Mouse (Mus musculus) liver, adult 2 months (tissue): ENCODE measurements around the gene Pgs1. TPM values are rescaled to one million over a fixed set of nuclear protein-coding genes. Genes with fewer than 3 reads are reported as not detected.

Source experiments
- DNase-seq: peaks from one replicate; pipeline ENCODE4 v3.0.0-alpha.2; 2011; ENCODE audit warnings: low read depth, low spot score; ENCODE audit errors: extremely low read depth
- H3K27ac ChIP-seq: fragments of 200-500 bp; replicated peaks from 2 replicates; pipeline ENCODE4 v1.5.1; 2012; ENCODE audit warnings: low read depth, mild to moderate bottlenecking, control low read depth, inconsistent platforms, low read length; ENCODE audit not compliant: insufficient read depth
- H3K27me3 ChIP-seq: fragments of 200-500 bp; 2 replicates; pipeline ENCODE4 v1.6.1; 2012; ENCODE audit warnings: mild to moderate bottlenecking, moderate library complexity, low read length, inconsistent platforms; ENCODE audit not compliant: control insufficient read depth, insufficient read depth
- H3K36me3 ChIP-seq: fragments of 200-500 bp; 2 replicates; pipeline ENCODE4 v1.6.1; 2012; ENCODE audit warnings: low read length, inconsistent platforms; ENCODE audit not compliant: control insufficient read depth, insufficient read depth
- H3K4me1 ChIP-seq: fragments of 200-500 bp; 2 replicates; pipeline ENCODE4 v1.6.1; 2011; ENCODE audit warnings: low read length; ENCODE audit not compliant: control insufficient read depth, insufficient read depth
- H3K4me3 ChIP-seq: fragments of 200-500 bp; 2 replicates; pipeline ENCODE4 v1.5.1; 2011; ENCODE audit warnings: low read depth, mild to moderate bottlenecking, control low read depth, low read length, moderate library complexity; ENCODE audit not compliant: insufficient read depth
- H3K79me2 ChIP-seq: fragments of 200-500 bp; 2 replicates; pipeline ENCODE4 v1.6.1; 2012; ENCODE audit warnings: inconsistent platforms, mild to moderate bottlenecking, low read length, moderate library complexity; ENCODE audit not compliant: control insufficient read depth, insufficient read depth
- H3K9ac ChIP-seq: fragments of 200-500 bp; 2 replicates; pipeline ENCODE4 v1.6.1; 2012; ENCODE audit warnings: low read depth, mild to moderate bottlenecking, control low read depth, inconsistent platforms, low read length
- CTCF ChIP-seq: fragments of 200-500 bp; IDR thresholded peaks from 2 replicates; pipeline ENCODE4 v1.5.1; 2011; ENCODE audit warnings: low read depth, low read length, control low read depth
- POLR2A ChIP-seq: fragments of 200-500 bp; IDR thresholded peaks from 2 replicates; pipeline ENCODE4 v1.6.1; 2011; ENCODE audit warnings: low read length, control low read depth; ENCODE audit not compliant: insufficient read depth; ENCODE audit errors: extremely low read depth
- WGBS: fragments of 180-500 bp; shearing (Covaris S2); methylation state at CpG from one replicate; pipeline ENCODE4 v1.1.7; 2018; 5-methylcytosine and 5-hydroxymethylcytosine counted together
- polyA plus RNA-seq: library from polyadenylated mRNA; depleted of rRNA; stranded (reverse); fragments of >200 nt; gene quantifications from 2 replicates; pipeline ENCODE4 v1.2.3, GENCODE M21; 2012
- total RNA-seq: library from RNA; depleted of rRNA; stranded (reverse); fragments of >200 nt; gene quantifications from 2 replicates; pipeline ENCODE4 v1.2.3, GENCODE M21; 2014

Gene Pgs1
- total and polyA plus RNA-seq, 2 experiments, result 4.7 to 22.1 TPM

DNA sequence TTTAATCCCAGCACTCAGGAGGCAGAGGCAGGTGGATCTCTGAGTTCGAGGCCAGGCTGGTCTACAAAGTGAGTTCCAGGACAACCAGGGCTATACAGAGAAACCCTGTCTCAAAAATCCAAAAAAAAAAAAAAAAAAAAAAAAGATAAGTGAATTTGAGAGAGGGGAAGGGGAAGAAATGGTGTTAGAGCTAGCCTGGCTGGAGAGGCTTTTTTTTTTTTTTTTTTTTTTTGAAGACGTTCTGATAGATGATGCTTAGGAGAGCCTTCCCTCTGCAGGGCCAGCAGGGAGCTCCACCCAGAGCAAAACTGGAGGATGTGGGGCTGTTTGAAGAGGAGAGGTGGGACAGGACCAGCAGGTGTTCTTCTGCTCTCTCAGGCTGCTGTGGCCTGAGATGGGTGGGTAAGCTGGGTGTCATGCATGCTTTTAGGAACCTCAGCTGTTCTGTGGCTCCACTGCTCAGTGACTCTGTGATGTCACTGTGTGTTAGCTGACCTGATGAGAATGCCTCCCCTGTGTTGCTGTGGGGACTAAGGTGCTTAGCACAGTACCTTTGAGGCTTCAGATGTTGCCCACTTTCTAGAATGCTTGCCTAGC, 14.3 kb upstream of the Pgs1 start:
- DNase-seq, result no peak
- TF ChIP-seq POLR2A (no peak), CTCF (no peak)
- WGBS, result 77% methylated on average over 2 of the region's 2 CpGs
- H3K9ac ChIP-seq, result no peak overlapping the region
- peaks cover 15% of the 10 kb centered on the region for H3K4me1 ChIP-seq
- H3K27ac ChIP-seq, result no peak overlapping the region
- peaks cover 21% of the 10 kb centered on the region for H3K79me2 ChIP-seq
- no peaks in the 10 kb centered on the region; the same call in 1 of the 2 replicates for H3K36me3 ChIP-seq
- H3K27me3 ChIP-seq, result no peaks in the 10 kb centered on the region
- no peak overlapping the region for H3K4me3 ChIP-seq

DNA sequence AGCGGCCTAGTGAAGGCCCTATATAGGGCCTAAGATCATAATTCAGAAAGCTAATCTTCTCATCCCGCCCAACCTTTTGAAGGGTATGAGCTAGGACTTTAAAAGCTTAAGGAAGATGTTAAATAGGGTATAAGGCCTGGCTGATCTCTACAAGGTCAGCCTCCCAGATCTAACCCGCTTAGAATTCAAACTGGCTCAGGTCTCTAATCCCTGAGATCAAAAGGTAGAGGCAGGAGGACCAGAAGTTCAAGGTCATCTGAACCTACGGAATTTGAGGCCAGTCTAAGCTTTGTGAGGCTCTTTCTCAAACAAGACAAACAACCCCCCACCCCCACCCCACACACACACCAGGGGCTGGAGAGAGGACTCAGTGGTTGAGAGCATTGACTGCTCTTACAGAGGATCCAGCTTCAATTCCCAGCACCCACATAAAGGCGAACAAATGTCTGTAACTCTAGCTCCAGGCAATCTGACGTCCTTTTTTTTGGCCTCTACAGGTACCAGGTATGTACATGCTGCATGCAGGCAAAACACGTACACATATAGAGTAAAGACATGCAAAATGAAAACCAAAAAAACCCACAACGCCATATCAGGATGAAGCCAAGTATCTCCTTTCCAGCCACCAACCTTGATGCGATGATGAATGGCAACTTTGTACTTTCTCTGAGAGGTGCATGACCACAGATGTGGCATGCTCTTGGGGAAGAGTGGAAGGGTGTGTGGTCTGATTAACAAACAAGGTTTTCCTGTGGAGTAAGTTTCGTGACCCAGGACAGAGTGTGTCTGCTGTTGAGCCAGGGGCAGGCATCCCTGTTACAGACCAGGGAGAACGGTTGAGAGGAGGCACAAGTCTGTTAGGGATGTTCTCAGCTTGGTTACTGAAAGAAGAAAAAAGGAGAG, 13.2 kb upstream of the Pgs1 start:
- H3K4me1 ChIP-seq, result peaks cover 5% of the 10 kb centered on the region; the same call in 1 of the 2 replicates
- H3K79me2 ChIP-seq, result peaks cover 10% of the 10 kb centered on the region
- H3K27me3 ChIP-seq, result no peaks in the 10 kb centered on the region
- H3K4me3 ChIP-seq, result no peak overlapping the region
- H3K36me3 ChIP-seq, result no peaks in the 10 kb centered on the region
- 86% methylated on average over 11 of the region's 11 CpGs for WGBS
- H3K27ac ChIP-seq, result no peak overlapping the region
- H3K9ac ChIP-seq, result no peak overlapping the region
- DNase-seq, result no peak
- TF ChIP-seq POLR2A (no peak), CTCF (no peak)

DNA sequence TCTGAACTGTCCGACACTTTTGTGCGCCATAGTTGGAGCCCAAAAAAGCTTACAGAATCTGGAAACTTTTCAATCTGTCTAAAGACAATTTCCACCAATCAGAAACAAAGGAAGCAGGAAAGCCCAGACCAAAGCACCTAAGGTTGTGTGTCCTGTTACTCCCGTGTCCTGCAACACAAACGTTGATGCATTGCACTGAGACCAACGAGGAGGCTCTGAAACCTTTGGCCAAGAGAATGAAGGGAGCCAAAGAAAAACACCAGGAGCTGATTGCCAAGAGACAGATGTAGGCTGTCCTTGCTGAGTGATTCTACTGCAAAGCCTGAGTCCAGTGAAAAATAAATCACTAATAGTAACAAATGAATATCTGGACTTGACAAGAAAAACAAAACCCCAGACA, 12.5 kb upstream of the Pgs1 start:
- Histone ChIP-seq H3K36me3 (no peaks in the 10 kb centered on the region), H3K79me2 (peaks cover 4% of the 10 kb centered on the region; the same call in 1 of the 2 replicates), H3K4me3 (no peak overlapping the region), H3K4me1 (peaks cover 5% of the 10 kb centered on the region; the same call in 1 of the 2 replicates), H3K27me3 (no peaks in the 10 kb centered on the region), H3K9ac (no peak overlapping the region), H3K27ac (no peak overlapping the region)
- no peak for DNase-seq
- TF ChIP-seq CTCF (no peak), POLR2A (no peak)
- 49% methylated on average over 5 of the region's 5 CpGs for WGBS

DNA sequence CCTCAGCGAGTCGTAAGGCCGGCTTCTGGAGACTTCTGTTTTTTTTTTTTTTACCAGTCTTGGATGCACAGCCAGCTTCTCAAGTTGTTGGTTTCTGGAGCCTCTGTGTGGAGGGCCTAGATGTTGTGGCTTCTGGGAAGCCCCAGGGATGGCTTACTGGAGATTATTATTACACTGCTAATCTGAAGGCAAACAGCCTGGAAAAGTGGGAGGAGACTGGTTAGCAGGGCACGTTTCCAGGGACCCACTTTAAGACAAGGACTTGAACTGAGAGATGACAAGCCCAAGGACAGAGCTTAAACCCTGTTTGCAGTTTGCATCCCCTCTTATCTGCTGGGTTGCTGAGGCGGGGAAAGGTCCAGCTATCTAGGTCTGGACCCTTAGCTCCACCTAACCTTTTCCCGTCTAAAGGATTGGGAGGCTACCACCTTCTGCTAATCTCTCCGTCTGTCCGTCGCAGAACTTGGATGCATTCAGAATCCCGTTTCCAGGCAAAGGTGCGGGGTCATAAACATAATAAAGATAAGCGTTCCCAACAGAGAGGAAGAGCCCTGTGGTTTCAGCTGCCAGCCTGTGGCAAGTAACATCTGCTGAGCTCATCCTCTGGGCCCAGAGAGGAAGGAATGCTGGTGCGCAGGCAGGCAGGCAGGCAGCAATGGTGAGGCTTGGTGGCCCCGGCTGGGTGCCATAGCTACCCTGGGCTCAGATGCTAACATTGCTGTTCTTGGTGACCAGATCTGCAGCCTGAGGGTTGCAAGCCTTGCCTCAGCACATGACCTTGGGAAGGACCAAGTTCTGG, 11.6 kb upstream of the Pgs1 start:
- Histone ChIP-seq H3K27ac (no peak overlapping the region), H3K9ac (no peak overlapping the region), H3K4me1 (peaks cover 4% of the 10 kb centered on the region; the same call in 1 of the 2 replicates), H3K36me3 (no peaks in the 10 kb centered on the region), H3K27me3 (no peaks in the 10 kb centered on the region), H3K4me3 (no peak overlapping the region), H3K79me2 (no peaks in the 10 kb centered on the region)
- DNase-seq, result no peak
- 77% methylated on average over 14 of the region's 14 CpGs for WGBS
- TF ChIP-seq CTCF (no peak), POLR2A (no peak)

DNA sequence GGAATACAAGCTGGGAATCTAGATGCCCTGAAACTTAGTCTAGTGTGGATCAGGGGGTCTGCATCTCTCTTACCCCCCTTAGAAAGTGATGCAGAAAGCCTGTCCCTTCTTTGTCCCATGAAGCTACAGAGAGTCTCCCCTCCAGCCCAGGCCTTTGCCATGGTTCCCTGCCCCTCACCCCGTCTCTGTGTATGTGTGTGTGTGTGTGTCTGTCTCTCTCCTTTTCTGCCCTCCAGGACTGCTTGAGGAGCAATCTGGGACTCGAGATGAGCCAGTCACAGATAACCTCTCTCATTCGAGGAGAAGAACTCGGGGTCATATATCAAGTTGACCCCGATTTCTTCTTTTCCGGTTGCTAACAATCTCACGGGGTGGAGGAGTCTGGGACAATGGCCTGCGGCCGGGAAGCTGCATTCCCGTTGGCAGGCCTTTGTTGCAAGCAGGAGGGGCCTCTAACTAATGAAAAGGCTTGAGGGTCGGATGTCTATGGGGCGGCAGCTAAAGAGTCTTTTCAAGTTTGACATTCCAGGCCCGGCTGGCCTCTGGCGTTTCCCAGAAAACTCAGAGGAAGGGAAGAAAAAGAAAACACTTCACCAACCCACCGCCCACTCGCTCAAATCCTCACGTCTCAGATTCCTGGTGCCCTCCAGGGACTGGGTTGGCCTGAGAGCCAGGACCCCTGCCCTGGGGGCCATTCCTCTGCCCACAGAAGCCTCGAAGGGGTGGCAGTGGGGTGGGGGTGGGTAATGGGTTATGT, 10.7 kb upstream of the Pgs1 start:
- no peak overlapping the region for H3K27ac ChIP-seq
- H3K27me3 ChIP-seq, result no peaks in the 10 kb centered on the region
- no peaks in the 10 kb centered on the region for H3K36me3 ChIP-seq
- no peaks in the 10 kb centered on the region for H3K79me2 ChIP-seq
- 68% methylated on average over 18 of the region's 18 CpGs for WGBS
- no peak for DNase-seq
- no peak overlapping the region for H3K4me3 ChIP-seq
- TF ChIP-seq POLR2A (no peak), CTCF (no peak)
- H3K4me1 ChIP-seq, result no peaks in the 10 kb centered on the region; the same call in 1 of the 2 replicates
- no peak overlapping the region for H3K9ac ChIP-seq
